Mouse (Mus musculus): ENCODE measurements around the gene Hpf1.

The Hpf1 gene

GRCm38 (mm10) chr8:60895878-60896277, 5.7 kb downstream of the Hpf1 start:
- no peak for DNase-seq (ENCODE audit: low spot score)

DNA sequence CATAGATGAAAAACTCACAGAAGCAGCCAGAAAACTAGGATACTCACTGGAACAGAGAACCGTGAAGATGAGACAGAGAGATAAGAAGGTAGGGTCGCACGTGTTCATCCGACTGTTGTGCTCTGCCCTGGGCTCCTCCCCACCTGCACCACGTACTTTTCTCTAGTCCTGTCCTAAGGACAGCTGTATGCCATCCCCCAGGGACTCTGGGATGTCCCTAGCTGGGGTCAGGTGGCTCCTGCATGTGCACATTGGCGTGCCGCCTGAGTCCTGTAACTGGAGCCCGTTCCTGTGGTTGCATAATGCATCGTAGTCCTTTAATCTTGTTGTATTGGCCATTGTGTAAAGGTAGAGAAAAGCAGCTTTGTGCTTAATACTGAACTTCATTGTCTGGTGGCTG, 9.9 kb downstream of the Hpf1 start:
- no peak for DNase-seq (ENCODE audit: low spot score)

- no peak for DNase-seq (ENCODE audit: low spot score)
Measured at GRCm38 (mm10) chr8:60912081-60912480, 21.9 kb downstream of the Hpf1 start.

GRCm38 (mm10) chr8:60912554-60912953, 22.3 kb downstream of the Hpf1 start:
- no peak for DNase-seq (ENCODE audit: low spot score)

DNA sequence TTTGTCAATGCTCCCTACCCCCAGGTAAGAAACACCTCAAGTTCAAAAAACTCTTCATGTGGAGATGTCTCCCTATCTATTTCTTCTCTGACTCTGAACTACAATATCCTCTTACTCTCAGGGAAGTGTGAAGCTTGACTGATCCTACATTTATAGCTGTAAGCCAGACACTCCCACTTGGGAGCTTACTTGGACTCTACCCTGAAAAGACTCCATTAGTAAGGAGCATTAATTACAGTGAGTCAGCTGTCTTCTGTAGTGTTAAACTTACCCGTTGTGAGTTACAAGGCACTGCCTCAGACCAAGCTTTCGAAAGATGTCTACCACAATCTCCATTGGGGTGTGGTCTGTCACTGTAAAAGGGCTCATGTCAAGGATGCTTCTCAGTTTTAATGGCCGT, 28.9 kb downstream of the Hpf1 start:
- DNase-seq (ENCODE audit: low spot score), result no peak

DNA sequence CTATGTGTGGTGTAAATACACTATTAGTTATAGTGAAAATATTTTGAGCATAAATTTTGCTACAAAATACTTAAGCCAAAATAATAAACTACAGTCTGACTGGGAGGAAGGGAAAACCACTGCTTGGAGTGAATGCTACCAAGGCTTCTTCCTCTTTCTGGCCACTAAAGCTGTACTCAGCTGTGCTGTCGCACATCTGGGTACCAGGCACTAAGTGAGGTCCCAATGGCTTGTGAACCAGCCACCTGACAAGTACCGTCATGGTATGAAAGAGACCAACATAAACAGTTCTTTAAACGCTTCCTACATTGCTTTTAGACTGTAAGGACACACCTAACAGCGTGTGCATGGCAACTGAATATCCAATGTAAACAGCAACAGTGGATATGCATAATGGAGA, 30.0 kb downstream of the Hpf1 start:
- no peak for DNase-seq (ENCODE audit: low spot score)

- no peak for DNase-seq (ENCODE audit: low spot score)
Measured at GRCm38 (mm10) chr8:60933617-60934016, 43.4 kb downstream of the Hpf1 start.

DNA sequence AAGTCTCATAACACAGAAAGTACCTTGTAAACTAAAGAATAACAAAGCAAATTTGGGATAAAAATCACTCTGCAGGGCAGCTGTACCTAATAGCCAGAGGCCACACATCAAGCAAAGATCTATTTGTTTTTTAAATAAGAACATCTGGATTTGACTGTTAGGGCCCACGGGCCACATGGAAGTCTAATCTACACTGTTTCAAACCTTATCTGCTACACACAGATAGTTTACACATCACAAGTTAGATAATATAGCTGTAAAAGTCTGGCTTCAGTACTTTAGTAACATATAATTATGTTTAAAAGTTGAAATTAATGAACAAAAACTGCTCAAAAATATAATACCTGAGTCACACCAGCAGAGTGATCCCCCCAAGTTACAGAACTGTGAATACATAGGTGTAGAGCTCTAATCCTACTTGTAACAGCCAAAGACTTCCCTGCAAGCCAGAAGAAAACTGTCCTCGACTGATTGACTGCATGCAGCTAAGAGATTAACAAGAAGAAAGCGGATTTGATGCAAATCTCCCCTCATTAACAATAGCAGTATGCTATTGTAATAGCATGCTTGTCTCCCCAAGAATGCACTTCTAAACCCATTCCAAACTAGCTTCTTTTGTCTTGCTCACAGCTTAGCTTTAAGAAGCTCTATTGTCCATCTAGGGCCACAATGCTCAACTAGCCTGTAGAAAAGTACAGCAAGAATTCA, 48.7 kb downstream of the Hpf1 start:
- DNase-seq (ENCODE audit: low spot score), result no peak

- no peak for DNase-seq (ENCODE audit: low spot score)
Measured at GRCm38 (mm10) chr8:60942867-60943266, 52.6 kb downstream of the Hpf1 start.

DNA sequence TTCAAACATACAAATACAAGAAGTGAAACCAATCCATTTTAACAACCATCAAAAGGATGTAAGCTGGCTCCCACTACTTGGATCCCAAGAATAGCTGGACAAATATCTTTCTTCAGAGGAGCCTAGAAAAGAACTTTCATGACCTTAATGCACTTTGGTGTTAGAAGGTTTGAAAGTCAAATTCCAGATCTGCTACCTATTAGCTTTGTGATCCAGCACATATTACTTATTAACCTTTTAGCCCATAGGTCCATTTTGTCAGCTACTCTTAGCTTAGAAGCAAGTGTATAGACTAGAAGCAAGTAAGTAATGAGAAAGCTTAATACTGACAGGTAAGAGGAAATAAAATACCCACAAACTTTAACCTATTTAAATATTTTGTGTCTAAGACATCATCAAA, 57.3 kb downstream of the Hpf1 start:
- DNase-seq (ENCODE audit: low spot score), result no peak

GRCm38 (mm10) chr8:60949859-60950258, 59.6 kb downstream of the Hpf1 start:
- DNase-seq (ENCODE audit: low spot score), result no peak

- DNase-seq (ENCODE audit: low spot score), result no peak
Measured at GRCm38 (mm10) chr8:60951271-60951670, 61.1 kb downstream of the Hpf1 start.

DNA sequence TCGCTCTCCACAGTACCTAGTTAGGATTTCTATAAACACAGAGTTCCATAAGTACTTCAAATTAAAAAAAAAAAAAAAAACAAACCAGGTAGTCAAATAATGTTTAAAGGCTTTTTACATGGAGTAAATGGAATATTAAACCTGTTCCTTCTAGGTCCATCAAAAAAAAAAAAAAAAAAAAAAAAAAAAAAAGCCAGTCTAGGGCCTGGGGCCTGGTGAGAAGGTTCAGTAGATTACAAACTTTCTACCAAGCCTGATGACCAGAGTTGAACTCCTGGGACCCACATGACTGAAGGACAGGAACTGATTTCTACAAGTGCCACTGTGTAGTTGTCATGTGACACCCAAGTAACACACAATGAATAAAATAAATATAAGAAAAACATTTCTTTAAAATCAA, 61.5 kb downstream of the Hpf1 start:
- DNase-seq (ENCODE audit: low spot score), result no peak

GRCm38 (mm10) chr8:60952803-60953202, 62.6 kb downstream of the Hpf1 start:
- no peak for DNase-seq (ENCODE audit: low spot score)

DNA sequence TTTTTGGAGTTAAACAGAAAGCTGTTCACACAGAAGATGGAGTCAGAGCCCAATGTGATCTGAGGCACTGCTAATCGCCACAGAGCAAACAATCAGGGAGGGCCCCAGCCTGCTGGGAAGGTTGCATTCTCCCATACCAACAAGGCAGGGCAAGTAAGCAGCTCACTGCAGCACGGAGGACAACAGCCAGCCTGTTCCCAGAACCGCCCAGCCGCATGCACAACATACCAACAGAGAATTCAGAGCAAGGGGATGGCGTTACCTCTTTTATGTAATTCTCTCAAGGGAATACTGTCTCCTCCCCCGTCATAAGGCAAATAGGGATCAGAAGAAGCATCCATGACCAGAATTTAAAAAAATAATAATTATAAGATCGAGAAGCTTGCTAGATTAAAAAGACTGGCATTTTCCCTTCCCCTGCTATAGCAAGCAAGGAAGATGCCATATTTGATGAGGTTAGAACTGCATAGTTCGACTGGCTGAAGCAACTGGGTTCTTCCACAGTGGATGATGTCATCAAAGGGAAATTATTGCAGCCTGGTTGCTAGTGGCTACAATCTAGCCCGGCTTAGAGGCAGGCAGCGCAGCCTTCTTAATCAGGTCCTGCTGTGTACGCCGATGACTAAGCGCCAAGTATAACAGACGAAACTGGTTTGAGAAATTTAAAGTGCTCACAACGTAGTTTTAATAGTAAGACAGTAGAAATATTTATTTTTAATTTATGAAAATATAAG, 64.2 kb downstream of the Hpf1 start:
- peak; percentile 57 for DNase-seq (ENCODE audit: low spot score)

DNA sequence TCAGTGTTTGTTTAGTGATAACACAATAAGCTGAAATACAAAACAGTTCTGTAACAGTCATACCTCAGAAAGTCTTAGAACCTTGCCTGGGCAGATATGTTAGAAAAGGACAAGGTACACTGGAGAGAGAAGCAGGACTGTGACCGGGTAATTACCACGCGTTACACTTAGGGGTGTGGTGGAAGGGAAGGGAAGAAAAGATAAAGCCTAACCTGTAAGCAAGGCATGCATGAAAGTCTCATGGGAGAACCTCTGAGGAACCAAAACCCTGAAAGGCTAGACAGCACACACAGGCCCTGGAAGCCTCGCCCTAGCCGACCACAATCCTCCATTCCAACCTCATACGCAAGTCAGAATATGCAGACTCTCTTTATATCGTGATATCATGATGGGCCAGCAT, 66.6 kb downstream of the Hpf1 start:
- DNase-seq (ENCODE audit: low spot score), result no peak
